Mouse (Mus musculus) ES-E14 (cell line): ENCODE results near the gene Tcf25. TPM values are rescaled to one million over a fixed set of nuclear protein-coding genes. Genes with fewer than 3 reads are reported as not detected.

ENCODE experiments used
- DNase-seq: peaks from one replicate; pipeline ENCODE4 v3.0.0-alpha.2; 2013; ENCODE audit warnings: low read depth, low spot score
- H3K27ac ChIP-seq: 2 replicates; pipeline ENCODE4 v1.5.1; 2012; ENCODE audit warnings: low read depth, mild to moderate bottlenecking, low read length, moderate library complexity, mixed read lengths; ENCODE audit not compliant: poor library complexity, insufficient read depth, severe bottlenecking
- H3K36me3 ChIP-seq: 2 replicates; pipeline ENCODE4 v1.6.1; 2012; ENCODE audit warnings: mild to moderate bottlenecking, low read length, moderate library complexity, mixed read lengths; ENCODE audit not compliant: control insufficient read depth, poor library complexity, insufficient read depth, severe bottlenecking
- H3K4me1 ChIP-seq, 2 experiments: fragments of 150-350 bp in 1 of 2; sonication (generic) in 1 of 2; 2 replicates each; pipeline ENCODE4 v1.6.1; 2012; ENCODE audit warnings: low read length in 2 of 2, mild to moderate bottlenecking in 1 of 2, mixed read lengths in 1 of 2; ENCODE audit not compliant: control insufficient read depth in 2 of 2, insufficient read depth in 2 of 2, poor library complexity in 1 of 2
- H3K4me3 ChIP-seq, 2 experiments: fragments of 150-350 bp in 1 of 2; sonication (generic) in 1 of 2; 2 replicates each; pipeline ENCODE4 v1.5.1; 2012; ENCODE audit warnings: low read length in 2 of 2, low read depth in 1 of 2, mild to moderate bottlenecking in 1 of 2, mixed read lengths in 1 of 2; ENCODE audit not compliant: insufficient read depth in 1 of 2, poor library complexity in 1 of 2, severe bottlenecking in 1 of 2
- H3K9ac ChIP-seq: 2 replicates; pipeline ENCODE4 v1.6.1; 2012; ENCODE audit warnings: low read depth, mild to moderate bottlenecking, low read length, mixed read lengths; ENCODE audit not compliant: poor library complexity, insufficient read depth, severe bottlenecking
- H3K9me3 ChIP-seq: fragments of 150-350 bp; sonication (generic); 2 replicates; pipeline ENCODE4 v1.6.1; 2012; ENCODE audit warnings: low read depth, mild to moderate bottlenecking, low read length; ENCODE audit not compliant: control insufficient read depth, insufficient read depth
- CHD2 ChIP-seq: IDR thresholded peaks from 2 replicates; pipeline ENCODE4 v1.6.1; 2014; ENCODE audit warnings: mild to moderate bottlenecking, low read depth, low read length, inconsistent platforms
- HCFC1 ChIP-seq: IDR thresholded peaks from 2 replicates; pipeline ENCODE4 v1.6.1; 2012; ENCODE audit warnings: low read length, inconsistent platforms, borderline replicate concordance; ENCODE audit not compliant: insufficient read depth
- MAFK ChIP-seq: IDR thresholded peaks from 2 replicates; pipeline ENCODE4 v1.6.1; 2014; ENCODE audit warnings: mild to moderate bottlenecking, low read depth, low read length, inconsistent platforms; ENCODE audit not compliant: insufficient read depth
- ZC3H11A ChIP-seq: IDR thresholded peaks from 2 replicates; pipeline ENCODE4 v1.6.1; 2012; ENCODE audit warnings: low read depth, mild to moderate bottlenecking, inconsistent platforms, low read length, borderline replicate concordance
- ZNF384 ChIP-seq: IDR thresholded peaks from 2 replicates; pipeline ENCODE4 v1.6.1; 2012; ENCODE audit warnings: low read depth, low read length, inconsistent platforms
- in situ Hi-C, 2 experiments: fragments of 600-800 bp; cut with MboI; formaldehyde crosslinking; loops; one replicate each; pipeline ENCODE4 v1.15.1; 2025; ENCODE audit warnings: low sequenced_read_pairs in 2 of 2, inconsistent platforms in 1 of 2; ENCODE audit not compliant: unreplicated experiment in 2 of 2
- total RNA-seq: library from RNA; depleted of rRNA; stranded (reverse); fragments of 300-350 nt; gene quantifications from 2 replicates; pipeline ENCODE4 v1.2.3, GENCODE M21; 2012

The Tcf25 gene
- total RNA-seq, 1 experiment = 114 TPM

- Histone ChIP-seq H3K4me3 (no peak overlapping the region), H3K9ac (no peak overlapping the region), H3K9me3 (no peaks in the 10 kb centered on the region), H3K4me1 (peaks cover 7 to 22% of the 10 kb centered on the region in 2 experiments; a peak in 3 of 4 replicates), H3K36me3 (no peaks in the 10 kb centered on the region), H3K27ac (peak overlapping the region; percentile 65; the same call in 1 of the 2 replicates)
- TF ChIP-seq MAFK (no peak), ZC3H11A (no peak), HCFC1 (no peak), CHD2 (no peak), ZNF384 (no peak)
- peak; percentile 78 for DNase-seq
- in situ Hi-C loops = no loop called here
Observed at GRCm38 (mm10) chr8:123340071-123340470, 33.5 kb upstream of the Tcf25 start.

GRCm38 (mm10) chr8:123341040-123342015 lies 32.2 kb upstream of the Tcf25 start:
- in situ Hi-C loops = no loop called here
- peak overlapping the region; percentile 27 to 49 for H3K4me3 ChIP-seq
- TF ChIP-seq CHD2 (no peak), HCFC1 (no peak), ZC3H11A (no peak), MAFK (no peak), ZNF384 (no peak)
- no peaks in the 10 kb centered on the region for H3K36me3 ChIP-seq
- H3K27ac ChIP-seq = peak overlapping the region; percentile 73
- H3K4me1 ChIP-seq = peaks cover 5 to 19% of the 10 kb centered on the region in 2 experiments; a peak in 3 of 4 replicates
- H3K9me3 ChIP-seq = no peaks in the 10 kb centered on the region
- H3K9ac ChIP-seq = peak overlapping the region; percentile 16; the same call in 1 of the 2 replicates
- no peak for DNase-seq

GRCm38 (mm10) chr8:123342253-123342652 lies 31.3 kb upstream of the Tcf25 start:
- Histone ChIP-seq H3K4me3 (peak overlapping the region; percentile 27 to 49), H3K4me1 (peaks cover 5 to 17% of the 10 kb centered on the region in 2 experiments; a peak in 3 of 4 replicates), H3K9me3 (no peaks in the 10 kb centered on the region), H3K9ac (peak overlapping the region; percentile 56), H3K36me3 (no peaks in the 10 kb centered on the region), H3K27ac (peak overlapping the region; percentile 73; the same call in 1 of the 2 replicates)
- no peak for DNase-seq
- no peak for TF ChIP-seq CHD2
- TF ChIP-seq ZC3H11A = no peak
- no peak for TF ChIP-seq MAFK
- TF ChIP-seq HCFC1 = no peak
- no peak for TF ChIP-seq ZNF384
- in situ Hi-C loops = no loop called here

- in situ Hi-C loops = no loop called here
- Histone ChIP-seq H3K4me3 (no peak overlapping the region), H3K9me3 (no peaks in the 10 kb centered on the region), H3K27ac (no peak overlapping the region), H3K9ac (no peak overlapping the region), H3K36me3 (peaks cover 3% of the 10 kb centered on the region; the same call in 1 of the 2 replicates), H3K4me1 (peaks cover 3 to 13% of the 10 kb centered on the region in 2 experiments; a peak in 3 of 4 replicates)
- DNase-seq = no peak
- TF ChIP-seq ZNF384 (no peak), MAFK (no peak), ZC3H11A (no peak), HCFC1 (no peak), CHD2 (no peak)
Observed at GRCm38 (mm10) chr8:123342911-123343310, 30.6 kb upstream of the Tcf25 start.
